Mouse (Mus musculus): Measurements from ENCODE around the gene Erich4. TPM values are rescaled to one million over a fixed set of nuclear protein-coding genes. Genes with fewer than 3 reads are reported as not detected.

Gene Erich4
- polyA plus RNA-seq, 1 experiment: not detected

GRCm38 (mm10) chr7:25606625-25607063, 9.0 kb downstream of the Erich4 start:
- Histone ChIP-seq H3K27ac (ENCODE audit: control insufficient read depth, insufficient read depth, low read length) (no peak overlapping the region), H3K36me3 (ENCODE audit: control insufficient read depth, insufficient read depth, low read length) (no peaks in the 10 kb centered on the region), H3K27me3 (ENCODE audit: control insufficient read depth, insufficient read depth, low read length) (no peaks in the 10 kb centered on the region), H3K4me1 (replicated peaks; ENCODE audit: control insufficient read depth, insufficient read depth, low read length) (peaks cover 6% of the 10 kb centered on the region; the same call in 1 of the 2 replicates), H3K4me3 (ENCODE audit: control insufficient read depth, insufficient read depth, low read length) (no peak overlapping the region)
- 10% methylated on average over 4 of the region's 4 CpGs for WGBS
- no peak for TF ChIP-seq CTCF (IDR thresholded peaks at IDR 0.05; ENCODE audit: borderline replicate concordance, control insufficient read depth, extremely low read depth, insufficient read depth, low read length, poor library complexity)
- DNase-seq: no peak

- TF ChIP-seq POLR2A (IDR thresholded peaks at IDR 0.05; ENCODE audit: control insufficient read depth, extremely low read depth, insufficient read depth, low read length, poor library complexity): no peak
- H3K4me3 ChIP-seq (ENCODE audit: control insufficient read depth, insufficient read depth, low read length): no peak overlapping the region
- WGBS: 95% methylated on average over 16 of the region's 16 CpGs
- no peaks in the 10 kb centered on the region for H3K36me3 ChIP-seq (ENCODE audit: control insufficient read depth, insufficient read depth, low read length)
- H3K27ac ChIP-seq (ENCODE audit: control insufficient read depth, insufficient read depth, low read length): no peak overlapping the region
- no peak for DNase-seq
- H3K27me3 ChIP-seq (ENCODE audit: control insufficient read depth, insufficient read depth, low read length): no peaks in the 10 kb centered on the region
- H3K4me1 ChIP-seq (replicated peaks; ENCODE audit: control insufficient read depth, insufficient read depth, low read length): peaks cover 2% of the 10 kb centered on the region; the same call in 1 of the 2 replicates
Observed at GRCm38 (mm10) chr7:25601346-25601745, 14.3 kb downstream of the Erich4 start.

GRCm38 (mm10) chr7:25600666-25601065, 15.0 kb downstream of the Erich4 start:
- Histone ChIP-seq H3K27ac (ENCODE audit: control insufficient read depth, insufficient read depth, low read length) (no peak overlapping the region), H3K4me1 (replicated peaks; ENCODE audit: control insufficient read depth, insufficient read depth, low read length) (no peaks in the 10 kb centered on the region), H3K4me3 (ENCODE audit: control insufficient read depth, insufficient read depth, low read length) (no peak overlapping the region), H3K36me3 (ENCODE audit: control insufficient read depth, insufficient read depth, low read length) (no peaks in the 10 kb centered on the region), H3K27me3 (ENCODE audit: control insufficient read depth, insufficient read depth, low read length) (no peaks in the 10 kb centered on the region)
- WGBS: 94% methylated on average over 11 of the region's 11 CpGs
- DNase-seq: no peak
- TF ChIP-seq POLR2A (IDR thresholded peaks at IDR 0.05; ENCODE audit: control insufficient read depth, extremely low read depth, insufficient read depth, low read length, poor library complexity): no peak
- TF ChIP-seq CTCF (IDR thresholded peaks at IDR 0.05; ENCODE audit: borderline replicate concordance, control insufficient read depth, extremely low read depth, insufficient read depth, low read length, poor library complexity): no peak

GRCm38 (mm10) chr7:25599663-25600062, 16.0 kb downstream of the Erich4 start:
- no peaks in the 10 kb centered on the region for H3K27me3 ChIP-seq (ENCODE audit: control insufficient read depth, insufficient read depth, low read length)
- H3K36me3 ChIP-seq (ENCODE audit: control insufficient read depth, insufficient read depth, low read length): no peaks in the 10 kb centered on the region
- peak; percentile 73 for DNase-seq
- H3K27ac ChIP-seq (ENCODE audit: control insufficient read depth, insufficient read depth, low read length): no peak overlapping the region
- no peak overlapping the region for H3K4me3 ChIP-seq (ENCODE audit: control insufficient read depth, insufficient read depth, low read length)
- 20% methylated on average over 10 of the region's 10 CpGs for WGBS
- TF ChIP-seq CTCF (IDR thresholded peaks at IDR 0.05; ENCODE audit: borderline replicate concordance, control insufficient read depth, extremely low read depth, insufficient read depth, low read length, poor library complexity): peak; percentile 52; the same call in 1 of the 2 replicates
- no peak for TF ChIP-seq POLR2A (IDR thresholded peaks at IDR 0.05; ENCODE audit: control insufficient read depth, extremely low read depth, insufficient read depth, low read length, poor library complexity)
- no peaks in the 10 kb centered on the region for H3K4me1 ChIP-seq (replicated peaks; ENCODE audit: control insufficient read depth, insufficient read depth, low read length)

- no peak for DNase-seq
- no peak overlapping the region for H3K4me3 ChIP-seq (ENCODE audit: control insufficient read depth, insufficient read depth, low read length)
- H3K4me1 ChIP-seq (replicated peaks; ENCODE audit: control insufficient read depth, insufficient read depth, low read length): no peaks in the 10 kb centered on the region
- 67% methylated on average over 3 of the region's 3 CpGs for WGBS
- H3K36me3 ChIP-seq (ENCODE audit: control insufficient read depth, insufficient read depth, low read length): no peaks in the 10 kb centered on the region
- no peaks in the 10 kb centered on the region for H3K27me3 ChIP-seq (ENCODE audit: control insufficient read depth, insufficient read depth, low read length)
- no peak overlapping the region for H3K27ac ChIP-seq (ENCODE audit: control insufficient read depth, insufficient read depth, low read length)
- TF ChIP-seq CTCF (IDR thresholded peaks at IDR 0.05; ENCODE audit: borderline replicate concordance, control insufficient read depth, extremely low read depth, insufficient read depth, low read length, poor library complexity): no peak
Observed at GRCm38 (mm10) chr7:25593859-25594258, 21.8 kb downstream of the Erich4 start.

- no peak for TF ChIP-seq POLR2A (IDR thresholded peaks at IDR 0.05; ENCODE audit: control insufficient read depth, extremely low read depth, insufficient read depth, low read length, poor library complexity)
- TF ChIP-seq CTCF (IDR thresholded peaks at IDR 0.05; ENCODE audit: borderline replicate concordance, control insufficient read depth, extremely low read depth, insufficient read depth, low read length, poor library complexity): no peak
- Histone ChIP-seq H3K27me3 (ENCODE audit: control insufficient read depth, insufficient read depth, low read length) (no peaks in the 10 kb centered on the region), H3K4me3 (ENCODE audit: control insufficient read depth, insufficient read depth, low read length) (no peak overlapping the region), H3K36me3 (ENCODE audit: control insufficient read depth, insufficient read depth, low read length) (no peaks in the 10 kb centered on the region), H3K4me1 (replicated peaks; ENCODE audit: control insufficient read depth, insufficient read depth, low read length) (no peaks in the 10 kb centered on the region), H3K27ac (ENCODE audit: control insufficient read depth, insufficient read depth, low read length) (no peak overlapping the region)
- no peak for DNase-seq
- WGBS: 96% methylated on average over 2 of the region's 2 CpGs
Observed at GRCm38 (mm10) chr7:25591226-25591625, 24.5 kb downstream of the Erich4 start.

GRCm38 (mm10) chr7:25585351-25586204, 30.1 kb downstream of the Erich4 start:
- Histone ChIP-seq H3K4me1 (replicated peaks; ENCODE audit: control insufficient read depth, insufficient read depth, low read length) (no peaks in the 10 kb centered on the region), H3K36me3 (ENCODE audit: control insufficient read depth, insufficient read depth, low read length) (no peaks in the 10 kb centered on the region), H3K27ac (ENCODE audit: control insufficient read depth, insufficient read depth, low read length) (no peak overlapping the region), H3K4me3 (ENCODE audit: control insufficient read depth, insufficient read depth, low read length) (no peak overlapping the region), H3K27me3 (ENCODE audit: control insufficient read depth, insufficient read depth, low read length) (no peaks in the 10 kb centered on the region)
- no peak for DNase-seq
- WGBS: 87% methylated on average over 9 of the region's 9 CpGs
- TF ChIP-seq POLR2A (IDR thresholded peaks at IDR 0.05; ENCODE audit: control insufficient read depth, extremely low read depth, insufficient read depth, low read length, poor library complexity): no peak
- TF ChIP-seq CTCF (IDR thresholded peaks at IDR 0.05; ENCODE audit: borderline replicate concordance, control insufficient read depth, extremely low read depth, insufficient read depth, low read length, poor library complexity): no peak
